Mouse (Mus musculus): ENCODE results near the gene Man2a1.

GRCm38 (mm10) chr17:64802956-64803275 lies 202.4 kb downstream of the Man2a1 start:
- TF ChIP-seq POLR2A (IDR thresholded peaks at IDR 0.05; ENCODE audit: control insufficient read depth, low read depth, low read length) (no peak), CTCF (IDR thresholded peaks at IDR 0.05; ENCODE audit: control insufficient read depth, insufficient read depth, insufficient replicate concordance, low read depth, low read length) (no peak)

Data from testis, adult 2 months (tissue).